Mouse (Mus musculus): ENCODE measurements around the gene Usp2.

- no peak for TF ChIP-seq TBP (conservative IDR thresholded peaks at IDR 0.05; ENCODE audit: low read depth, low read length)
- no peak for TF ChIP-seq CTCF (conservative IDR thresholded peaks at IDR 0.05 in 1 of 2, IDR thresholded peaks at IDR 0.05 in 1 of 2; ENCODE audit: low read depth in 2 of 2, low read length in 2 of 2)
- TF ChIP-seq POLR2A (IDR thresholded peaks at IDR 0.05; ENCODE audit: low read depth, low read length) = no peak
- no peak for TF ChIP-seq NELFE (IDR thresholded peaks at IDR 0.05; ENCODE audit: low read depth, low read length)
- TF ChIP-seq EP300 (IDR thresholded peaks at IDR 0.05; ENCODE audit: low read length) = no peak
- no peak for TF ChIP-seq ZC3H11A (IDR thresholded peaks at IDR 0.05; ENCODE audit: low read depth, low read length)
- TF ChIP-seq IRF4 (IDR thresholded peaks at IDR 0.05; ENCODE audit: low read depth, low read length) = no peak
- TF ChIP-seq MEF2A (IDR thresholded peaks at IDR 0.05; ENCODE audit: borderline replicate concordance, low read depth, low read length) = no peak
- TF ChIP-seq USF2 (conservative IDR thresholded peaks at IDR 0.05; ENCODE audit: low read depth, low read length) = no peak
- no peak for TF ChIP-seq CHD2 (IDR thresholded peaks at IDR 0.05; ENCODE audit: low read length)
- no peak for TF ChIP-seq NRF1 (IDR thresholded peaks at IDR 0.05; ENCODE audit: low read depth, low read length)
Measured at GRCm38 (mm10) chr9:44126746-44127145, 59.9 kb downstream of the Usp2 start.

Measured in CH12.LX (cell line).